In genomic region chr11:68691321-68692009, GRCm38 (mm10) we compare ENCODE assay signal across 8 mouse cellular contexts. TPM values are rescaled to one million over a fixed set of nuclear protein-coding genes. Genes with fewer than 3 reads are reported as not detected.
DNase-seq lines count a peak whose midpoint lies in the region; ATAC-seq and TF ChIP-seq lines count a peak whose summit lies in the region.

Gene Myh10 (plus strand): TSS chr11:68691559.

- H3K36me3 ChIP-seq in lung, embryonic 14.5 days (ENCODE audit: insufficient read depth), result 0 out of 2 replicates have a peak, but pooled peaks cover 1% of the 10 kb centered on the region

- under 1% methylated on average over 51 of the region's 51 CpGs for WGBS in lung, embryonic 14.5 days

- H3K4me3 ChIP-seq in lung, embryonic 14.5 days (ENCODE audit: low read depth, low read length), result peak within 1 kb of the TSS; percentile 92

- peak; percentile 100 for DNase-seq in NIH3T3 (ENCODE audit: low read depth)
- peak; percentile 100 for DNase-seq in cerebellum, adult 9-11 months
- DNase-seq in layer of hippocampus, adult 8-10 months (ENCODE audit: low spot score in 2 of 2), result peak; percentile 99
- peak; percentile 100 for DNase-seq in lung, embryonic 14.5 days
- DNase-seq in testis, postnatal 14 days (ENCODE audit: low spot score), result peak; percentile 100

- H3K9ac ChIP-seq in lung, embryonic 14.5 days, result peak within 1 kb of the TSS; percentile 97

- no peaks in the 10 kb centered on the region for H3K27me3 ChIP-seq in lung, embryonic 14.5 days (ENCODE audit: insufficient read depth, low read length)

- peak within 1 kb of the TSS; percentile 90 for H3K4me2 ChIP-seq in lung, embryonic 14.5 days

- ATAC-seq in frontal cortex, adult (ENCODE audit: low TSS enrichment), result peak; percentile 96
- ATAC-seq in hematopoietic stem cell, adult 5-6 weeks (replicated peaks in 1 of 2; ENCODE audit: insufficient read depth in 1 of 2, low FRiP score in 2 of 2, low TSS enrichment in 1 of 2, low read depth in 1 of 2, poor library complexity in 2 of 2, severe bottlenecking in 2 of 2), result peak; percentile 98 to 99
- ATAC-seq in lung, embryonic 14.5 days (ENCODE audit: insufficient read depth), result peak; percentile 99
- peak; percentile 81 for ATAC-seq in neutrophil, adult 5-6 weeks (ENCODE audit: extremely low read depth, insufficient number of reproducible peaks, low FRiP score, poor library complexity, severe bottlenecking)

- H3K9me3 ChIP-seq in lung, embryonic 14.5 days (ENCODE audit: low read depth, low read length), result no peaks in the 10 kb centered on the region

- no peak for TF ChIP-seq CTCF in lung, embryonic 14.5 days (IDR thresholded peaks at IDR 0.05; ENCODE audit: low read depth)

- peak within 1 kb of the TSS; percentile 98 for H3K27ac ChIP-seq in lung, embryonic 14.5 days (ENCODE audit: low read depth)

- H3K4me1 ChIP-seq in lung, embryonic 14.5 days (ENCODE audit: insufficient read depth), result peaks cover 7% of the 10 kb centered on the region; the same call in 1 of the 2 replicates

RNA-seq across cellular contexts. Expression of gene Myh10, which starts in this region (rescaled TPM):
- 7.9 and 8.8 TPM in 2 replicates for total RNA-seq in hematopoietic stem cell, adult 5-6 weeks (2017)
- 100 to 1,000 TPM; 139 to 165 (median 152) TPM for total RNA-seq in layer of hippocampus, adult 8-10 months (2022)
- 168 and 179 TPM in 2 replicates for polyA plus RNA-seq in lung, embryonic 14.5 days (2014; fragmentation: Nextera tagmentation; extraction: Ambion mirVana)
- total RNA-seq in neutrophil, adult 5-6 weeks (2017), result not detected in 2 replicates

Comparison
In these comparisons a context has a peak if more than half of its experiments do, and no peak if none do; other contexts are left out.
1. Peak in every context shown above with its lines: DNase-seq, ATAC-seq, H3K4me3 ChIP-seq and H3K27ac ChIP-seq.
2. RNA of gene Myh10 (total RNA-seq): 139 to 165 TPM in layer of hippocampus, adult 8-10 months; 7.9 to 8.8 TPM in hematopoietic stem cell, adult 5-6 weeks and not detected in neutrophil, adult 5-6 weeks; every median in the first group is over 10 times any median in the second.
3. Peak in ATAC-seq in neutrophil, adult 5-6 weeks; RNA of the gene not detected or under 1 TPM.